Mouse (Mus musculus): Measurements from ENCODE around the gene Pknox1.

DNA sequence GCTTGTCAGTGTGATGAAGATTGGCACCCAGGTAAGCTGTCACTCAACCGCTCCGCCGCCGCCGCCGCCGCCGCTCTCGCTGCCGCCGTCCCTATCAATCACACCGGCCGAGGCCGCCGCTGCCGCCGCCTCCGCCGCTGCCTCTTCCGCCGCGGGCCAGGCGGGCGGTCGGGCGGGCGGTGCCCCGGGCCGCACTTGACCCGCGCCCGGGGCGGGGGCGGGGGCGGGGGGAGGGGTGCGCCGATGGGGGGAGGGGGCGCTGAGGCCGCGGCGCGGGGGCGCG lies 265 bp downstream of the Pknox1 start:
- no peak for TF ChIP-seq CTCF (IDR thresholded peaks at IDR 0.05; ENCODE audit: low read depth, low read length)
- no peak for TF ChIP-seq POLR2AphosphoS5 (IDR thresholded peaks at IDR 0.05; ENCODE audit: insufficient replicate concordance, low read depth, low read length)

Measured in G1E (cell line).